Mouse (Mus musculus) stomach, embryonic 15.5 days (tissue): ENCODE data around the gene Grik1. TPM values are rescaled to one million over a fixed set of nuclear protein-coding genes. Genes with fewer than 3 reads are reported as not detected.

Source experiments
- ATAC-seq: fragments of 200-750 bp; cut with Nextera tagmentation; 2 replicates; pipeline ENCODE4 v1.8.0; 2017; ENCODE audit warnings: low read depth, moderate number of reproducible peaks, moderate TSS enrichment; ENCODE audit not compliant: insufficient read depth, low FRiP score
- H3K27ac ChIP-seq: fragments of 300-500 bp; sonication (generic); 2 replicates; pipeline ENCODE4 v1.5.1; 2015; ENCODE audit warnings: mild to moderate bottlenecking, inconsistent platforms
- H3K27me3 ChIP-seq: fragments of 300-500 bp; sonication (generic); replicated peaks from 2 replicates; pipeline ENCODE4 v1.6.1; 2015; ENCODE audit warnings: inconsistent platforms
- H3K36me3 ChIP-seq: fragments of 300-500 bp; sonication (generic); 2 replicates; pipeline ENCODE4 v1.6.1; 2015; ENCODE audit warnings: inconsistent platforms
- H3K4me1 ChIP-seq: fragments of 300-500 bp; sonication (generic); 2 replicates; pipeline ENCODE4 v1.6.1; 2015; ENCODE audit warnings: inconsistent platforms
- H3K4me2 ChIP-seq: fragments of 300-500 bp; sonication (generic); 2 replicates; pipeline ENCODE4 v1.6.1; 2015; ENCODE audit warnings: mild to moderate bottlenecking, inconsistent platforms
- H3K4me3 ChIP-seq: fragments of 300-500 bp; sonication (generic); replicated peaks from 2 replicates; pipeline ENCODE4 v1.5.1; 2015; ENCODE audit warnings: inconsistent platforms
- H3K9ac ChIP-seq: fragments of 300-500 bp; sonication (generic); 2 replicates; pipeline ENCODE4 v1.6.1; 2015; ENCODE audit warnings: inconsistent platforms
- H3K9me3 ChIP-seq: fragments of 300-500 bp; sonication (generic); 2 replicates; pipeline ENCODE4 v1.6.1; 2016; ENCODE audit warnings: inconsistent platforms
- WGBS: fragments of 180-500 bp; shearing (Covaris S2); methylation state at CpG from one replicate; pipeline ENCODE4 v1.1.7; 2015; 5-methylcytosine and 5-hydroxymethylcytosine counted together
- polyA plus RNA-seq: library from polyadenylated mRNA; unstranded; fragments of >200 nt; fragmentation: Nextera tagmentation; extraction: Ambion mirVana; gene quantifications from 2 replicates; pipeline ENCODE4 v1.2.1, GENCODE M21; 2015

Grik1 gene
- polyA plus RNA-seq, 1 experiment from 2014 or later, result 3.6 TPM

- no peak overlapping the region for H3K9ac ChIP-seq
- no peak for ATAC-seq
- H3K4me2 ChIP-seq, result no peak overlapping the region
- H3K27me3 ChIP-seq, result no peaks in the 10 kb centered on the region
- no peak overlapping the region for H3K27ac ChIP-seq
- WGBS, result 32% methylated on average over 6 of the region's 6 CpGs
- no peak overlapping the region for H3K4me3 ChIP-seq
- no peaks in the 10 kb centered on the region for H3K4me1 ChIP-seq
- no peaks in the 10 kb centered on the region for H3K36me3 ChIP-seq
- H3K9me3 ChIP-seq, result no peaks in the 10 kb centered on the region
Observed at GRCm38 (mm10) chr16:88042458-88042857, 247.6 kb downstream of the Grik1 start.

- H3K4me3 ChIP-seq, result no peak overlapping the region
- WGBS, result 81% methylated on average over 11 of the region's 11 CpGs
- H3K4me1 ChIP-seq, result no peaks in the 10 kb centered on the region
- no peak for ATAC-seq
- H3K36me3 ChIP-seq, result no peaks in the 10 kb centered on the region
- no peaks in the 10 kb centered on the region for H3K27me3 ChIP-seq
- H3K27ac ChIP-seq, result no peak overlapping the region
- H3K9me3 ChIP-seq, result no peaks in the 10 kb centered on the region
- H3K9ac ChIP-seq, result no peak overlapping the region
- no peak overlapping the region for H3K4me2 ChIP-seq
Observed at GRCm38 (mm10) chr16:88038503-88039091, 251.5 kb downstream of the Grik1 start.

- no peaks in the 10 kb centered on the region for H3K9me3 ChIP-seq
- no peak overlapping the region for H3K4me3 ChIP-seq
- ATAC-seq, result no peak
- no peak overlapping the region for H3K9ac ChIP-seq
- no peak overlapping the region for H3K4me2 ChIP-seq
- no peak overlapping the region for H3K27ac ChIP-seq
- no peaks in the 10 kb centered on the region for H3K27me3 ChIP-seq
- 67% methylated on average over 2 of the region's 2 CpGs for WGBS
- no peaks in the 10 kb centered on the region for H3K4me1 ChIP-seq
- no peaks in the 10 kb centered on the region for H3K36me3 ChIP-seq
Observed at GRCm38 (mm10) chr16:87988805-87989204, 301.3 kb downstream of the Grik1 start.

- H3K27ac ChIP-seq, result no peak overlapping the region
- no peaks in the 10 kb centered on the region for H3K27me3 ChIP-seq
- ATAC-seq, result no peak
- no peaks in the 10 kb centered on the region for H3K4me1 ChIP-seq
- no peaks in the 10 kb centered on the region for H3K36me3 ChIP-seq
- no peak overlapping the region for H3K4me2 ChIP-seq
- H3K9ac ChIP-seq, result no peak overlapping the region
- H3K9me3 ChIP-seq, result no peaks in the 10 kb centered on the region
- H3K4me3 ChIP-seq, result no peak overlapping the region
Observed at GRCm38 (mm10) chr16:87984201-87984870, 305.7 kb downstream of the Grik1 start.

GRCm38 (mm10) chr16:87974076-87974443 lies 316.0 kb downstream of the Grik1 start:
- no peak overlapping the region for H3K4me3 ChIP-seq
- H3K27me3 ChIP-seq, result no peaks in the 10 kb centered on the region
- no peaks in the 10 kb centered on the region for H3K9me3 ChIP-seq
- H3K36me3 ChIP-seq, result no peaks in the 10 kb centered on the region
- no peak overlapping the region for H3K4me2 ChIP-seq
- WGBS, result 71% methylated on average over 3 of the region's 3 CpGs
- no peak overlapping the region for H3K27ac ChIP-seq
- H3K9ac ChIP-seq, result no peak overlapping the region
- H3K4me1 ChIP-seq, result no peaks in the 10 kb centered on the region
- ATAC-seq, result no peak

- Histone ChIP-seq H3K9me3 (no peaks in the 10 kb centered on the region), H3K27me3 (no peaks in the 10 kb centered on the region), H3K36me3 (no peaks in the 10 kb centered on the region), H3K27ac (no peak overlapping the region), H3K9ac (no peak overlapping the region), H3K4me3 (no peak overlapping the region), H3K4me2 (no peak overlapping the region), H3K4me1 (no peaks in the 10 kb centered on the region)
- ATAC-seq, result no peak
- 77% methylated on average over 2 of the region's 2 CpGs for WGBS
Observed at GRCm38 (mm10) chr16:87973394-87974075, 316.5 kb downstream of the Grik1 start.

- Histone ChIP-seq H3K36me3 (no peaks in the 10 kb centered on the region), H3K9ac (no peak overlapping the region), H3K9me3 (no peaks in the 10 kb centered on the region), H3K4me3 (no peak overlapping the region), H3K27me3 (no peaks in the 10 kb centered on the region), H3K27ac (no peak overlapping the region), H3K4me1 (no peaks in the 10 kb centered on the region), H3K4me2 (no peak overlapping the region)
- WGBS, result 85% methylated on average over 6 of the region's 6 CpGs
- ATAC-seq, result no peak
Observed at GRCm38 (mm10) chr16:87971911-87972310, 318.2 kb downstream of the Grik1 start.

- Histone ChIP-seq H3K9ac (no peak overlapping the region), H3K9me3 (no peaks in the 10 kb centered on the region), H3K27me3 (no peaks in the 10 kb centered on the region), H3K4me2 (no peak overlapping the region), H3K27ac (no peak overlapping the region), H3K4me1 (no peaks in the 10 kb centered on the region), H3K36me3 (no peaks in the 10 kb centered on the region), H3K4me3 (no peak overlapping the region)
- ATAC-seq, result no peak
- WGBS, result 82% methylated on average over 3 of the region's 3 CpGs
Observed at GRCm38 (mm10) chr16:87969936-87970335, 320.1 kb downstream of the Grik1 start.

GRCm38 (mm10) chr16:87961419-87961818 lies 328.6 kb downstream of the Grik1 start:
- Histone ChIP-seq H3K9ac (no peak overlapping the region), H3K9me3 (no peaks in the 10 kb centered on the region), H3K27me3 (no peaks in the 10 kb centered on the region), H3K4me3 (no peak overlapping the region), H3K36me3 (no peaks in the 10 kb centered on the region), H3K4me1 (no peaks in the 10 kb centered on the region), H3K4me2 (no peak overlapping the region), H3K27ac (no peak overlapping the region)
- WGBS, result 83% methylated on average over 6 of the region's 6 CpGs
- no peak for ATAC-seq

- Histone ChIP-seq H3K4me2 (no peak overlapping the region), H3K27me3 (no peaks in the 10 kb centered on the region), H3K9ac (no peak overlapping the region), H3K4me3 (no peak overlapping the region), H3K9me3 (no peaks in the 10 kb centered on the region), H3K4me1 (no peaks in the 10 kb centered on the region), H3K27ac (no peak overlapping the region), H3K36me3 (no peaks in the 10 kb centered on the region)
- WGBS, result 85% methylated on average over 10 of the region's 10 CpGs
- no peak for ATAC-seq
Observed at GRCm38 (mm10) chr16:87957449-87957848, 332.6 kb downstream of the Grik1 start.

- WGBS, result 65% methylated on average over 5 of the region's 5 CpGs
- ATAC-seq, result no peak
- Histone ChIP-seq H3K9me3 (no peaks in the 10 kb centered on the region), H3K27ac (no peak overlapping the region), H3K4me3 (no peak overlapping the region), H3K4me2 (no peak overlapping the region), H3K36me3 (no peaks in the 10 kb centered on the region), H3K9ac (no peak overlapping the region), H3K4me1 (no peaks in the 10 kb centered on the region), H3K27me3 (no peaks in the 10 kb centered on the region)
Observed at GRCm38 (mm10) chr16:87956178-87956577, 333.9 kb downstream of the Grik1 start.

GRCm38 (mm10) chr16:87954715-87955441 lies 335.2 kb downstream of the Grik1 start:
- H3K9ac ChIP-seq, result no peak overlapping the region
- no peak overlapping the region for H3K27ac ChIP-seq
- H3K9me3 ChIP-seq, result no peaks in the 10 kb centered on the region
- H3K36me3 ChIP-seq, result no peaks in the 10 kb centered on the region
- no peaks in the 10 kb centered on the region for H3K27me3 ChIP-seq
- ATAC-seq, result no peak
- no peaks in the 10 kb centered on the region for H3K4me1 ChIP-seq
- H3K4me3 ChIP-seq, result no peak overlapping the region
- WGBS, result 78% methylated on average over 9 of the region's 9 CpGs
- no peak overlapping the region for H3K4me2 ChIP-seq
